Mouse (Mus musculus): ENCODE measurements around the gene Jmy. TPM values are rescaled to one million over a fixed set of nuclear protein-coding genes. Genes with fewer than 3 reads are reported as not detected.
A peak's percentile ranks its signal among the peaks of the same experiment; 100 is the strongest.

Jmy gene
- total and polyA plus RNA-seq, 2 experiments from 2014 or later = 7.8 to 22.0 TPM

- ATAC-seq (ENCODE audit: low FRiP score) (no peak), DNase-seq (ENCODE audit: low spot score) (no peak)
- H3K27me3 ChIP-seq (ENCODE audit: insufficient read depth, low read length) = no peaks in the 10 kb centered on the region
- H3K4me2 ChIP-seq (ENCODE audit: low read depth, low read length, poor library complexity, severe bottlenecking) = no peak overlapping the region
- no peak overlapping the region for H3K9ac ChIP-seq (replicated peaks; ENCODE audit: low read length, poor library complexity, severe bottlenecking)
- no peaks in the 10 kb centered on the region for H3K4me1 ChIP-seq (ENCODE audit: insufficient read depth, low read length)
- H3K36me3 ChIP-seq (ENCODE audit: insufficient read depth, low read length) = no peaks in the 10 kb centered on the region
- no peaks in the 10 kb centered on the region for H3K9me3 ChIP-seq (ENCODE audit: low read length)
- no peak for TF ChIP-seq CTCF (IDR thresholded peaks at IDR 0.05)
- no peak overlapping the region for H3K4me3 ChIP-seq (ENCODE audit: low read depth, low read length)
- no peak overlapping the region for H3K27ac ChIP-seq (ENCODE audit: low read depth, low read length)
- 99% methylated on average over 3 of the region's 3 CpGs for WGBS
These were observed 21.3 kb downstream of the Jmy start for GRCm38 (mm10) chr13:93478344-93478743.

DNA sequence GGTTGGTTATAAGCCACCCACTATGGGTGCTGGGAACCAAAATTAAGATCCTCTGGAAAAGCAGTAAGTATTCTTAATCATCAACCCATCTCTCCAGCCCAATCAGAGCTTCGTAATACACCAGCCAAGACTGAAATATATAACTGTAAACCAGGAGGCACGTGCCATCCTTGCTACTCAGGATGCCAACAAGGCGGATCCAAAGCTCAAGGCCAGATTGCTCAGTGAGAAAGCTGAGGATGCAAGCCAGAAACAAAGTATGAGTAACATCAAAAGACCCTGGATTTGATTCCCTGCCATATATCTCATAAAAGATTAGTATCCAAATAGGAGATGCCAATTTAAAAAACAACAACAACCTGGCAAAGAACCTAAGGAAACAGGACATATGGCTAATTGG, 31.3 kb downstream of the Jmy start:
- Histone ChIP-seq H3K9me3 (ENCODE audit: low read length) (no peaks in the 10 kb centered on the region), H3K9ac (replicated peaks; ENCODE audit: low read length, poor library complexity, severe bottlenecking) (no peak overlapping the region), H3K4me2 (ENCODE audit: low read depth, low read length, poor library complexity, severe bottlenecking) (no peak overlapping the region), H3K4me3 (ENCODE audit: low read depth, low read length) (no peak overlapping the region), H3K36me3 (ENCODE audit: insufficient read depth, low read length) (peaks cover 5% of the 10 kb centered on the region; the same call in 1 of the 2 replicates), H3K4me1 (ENCODE audit: insufficient read depth, low read length) (no peaks in the 10 kb centered on the region), H3K27ac (ENCODE audit: low read depth, low read length) (no peak overlapping the region), H3K27me3 (ENCODE audit: insufficient read depth, low read length) (no peaks in the 10 kb centered on the region)
- WGBS = 92% methylated on average over 3 of the region's 3 CpGs
- ATAC-seq (ENCODE audit: low FRiP score) = no peak
- TF ChIP-seq CTCF (IDR thresholded peaks at IDR 0.05) = no peak
- DNase-seq (ENCODE audit: low spot score) = no peak

DNA sequence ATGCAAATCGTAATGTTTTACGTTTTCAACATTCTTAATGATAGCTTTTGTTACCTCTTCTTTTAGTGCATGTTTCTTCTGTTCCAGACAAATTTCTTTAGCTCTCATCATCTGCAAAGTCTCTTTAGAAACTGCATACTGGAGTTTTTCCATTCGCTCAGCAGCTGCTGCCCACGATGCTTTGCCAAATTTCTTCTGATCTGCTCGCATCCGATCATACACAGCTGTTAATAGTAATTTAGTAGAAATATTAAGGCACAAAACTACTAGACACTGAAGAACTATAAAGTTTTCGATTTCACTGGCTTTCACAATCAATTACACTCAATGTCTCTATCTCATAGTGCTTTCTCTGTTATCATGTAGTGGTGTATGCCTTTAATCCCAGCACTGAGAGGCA, 40.0 kb downstream of the Jmy start:
- no peak for TF ChIP-seq CTCF (IDR thresholded peaks at IDR 0.05)
- Histone ChIP-seq H3K4me2 (ENCODE audit: low read depth, low read length, poor library complexity, severe bottlenecking) (no peak overlapping the region), H3K27ac (ENCODE audit: low read depth, low read length) (no peak overlapping the region), H3K9ac (replicated peaks; ENCODE audit: low read length, poor library complexity, severe bottlenecking) (no peak overlapping the region), H3K9me3 (ENCODE audit: low read length) (no peaks in the 10 kb centered on the region), H3K4me3 (ENCODE audit: low read depth, low read length) (no peak overlapping the region), H3K4me1 (ENCODE audit: insufficient read depth, low read length) (no peaks in the 10 kb centered on the region), H3K36me3 (ENCODE audit: insufficient read depth, low read length) (peaks cover 4% of the 10 kb centered on the region; the same call in 1 of the 2 replicates), H3K27me3 (ENCODE audit: insufficient read depth, low read length) (no peaks in the 10 kb centered on the region)
- WGBS = 93% methylated on average over 7 of the region's 7 CpGs
- DNase-seq (ENCODE audit: low spot score) = peak; percentile 10
- ATAC-seq (ENCODE audit: low FRiP score) = no peak

DNA sequence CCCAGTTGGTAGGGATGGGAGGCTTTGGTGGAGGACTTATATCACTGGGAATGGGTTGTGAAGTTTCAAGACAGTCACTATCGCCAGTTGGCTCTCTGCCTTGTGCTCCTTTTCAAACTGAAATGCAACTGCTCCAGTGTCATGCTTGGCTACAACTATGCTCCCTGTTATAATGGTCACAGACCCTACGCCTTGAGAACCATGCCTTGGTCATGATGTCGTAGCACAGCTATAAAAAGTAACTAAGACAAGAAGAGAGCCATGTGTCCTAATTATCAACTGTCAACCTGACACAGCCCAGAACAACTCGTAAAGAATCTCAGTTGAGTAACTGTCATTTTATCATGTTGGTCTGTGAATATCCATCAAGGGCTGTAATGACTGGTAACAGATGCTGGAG, 41.0 kb downstream of the Jmy start:
- WGBS = 92% methylated on average over 4 of the region's 4 CpGs
- Histone ChIP-seq H3K27ac (ENCODE audit: low read depth, low read length) (no peak overlapping the region), H3K9me3 (ENCODE audit: low read length) (no peaks in the 10 kb centered on the region), H3K4me2 (ENCODE audit: low read depth, low read length, poor library complexity, severe bottlenecking) (no peak overlapping the region), H3K4me1 (ENCODE audit: insufficient read depth, low read length) (no peaks in the 10 kb centered on the region), H3K4me3 (ENCODE audit: low read depth, low read length) (no peak overlapping the region), H3K36me3 (ENCODE audit: insufficient read depth, low read length) (peaks cover 8% of the 10 kb centered on the region), H3K27me3 (ENCODE audit: insufficient read depth, low read length) (no peaks in the 10 kb centered on the region), H3K9ac (replicated peaks; ENCODE audit: low read length, poor library complexity, severe bottlenecking) (no peak overlapping the region)
- DNase-seq (ENCODE audit: low spot score) (no peak), ATAC-seq (ENCODE audit: low FRiP score) (no peak)
- TF ChIP-seq CTCF (IDR thresholded peaks at IDR 0.05) = no peak

DNA sequence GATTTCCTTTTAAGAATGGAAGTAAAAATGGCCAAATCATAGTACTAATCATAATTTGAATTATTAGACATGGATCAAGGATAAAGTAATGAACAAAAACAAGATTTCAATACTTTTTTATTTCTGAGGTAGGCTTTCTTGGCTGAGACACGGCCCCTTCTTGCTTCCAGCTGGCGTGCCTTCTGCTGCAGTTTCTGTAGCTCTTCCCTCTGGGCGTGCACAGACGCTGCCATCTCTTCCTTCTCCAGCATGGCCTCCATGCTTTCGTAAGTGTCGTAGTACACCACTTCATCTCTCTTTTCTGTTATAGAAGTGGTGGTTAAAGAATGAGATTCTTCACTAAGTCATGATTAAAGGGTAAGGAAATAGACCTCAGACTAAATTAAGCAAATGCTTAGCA, 46.3 kb downstream of the Jmy start:
- 95% methylated on average over 6 of the region's 6 CpGs for whole genome bisulfite sequencing

GRCm38 (mm10) chr13:93440167-93440566, 59.4 kb downstream of the Jmy start:
- H3K4me2 ChIP-seq (ENCODE audit: low read depth, low read length, poor library complexity, severe bottlenecking) = no peak overlapping the region
- no peaks in the 10 kb centered on the region for H3K9me3 ChIP-seq (ENCODE audit: low read length)
- no peak overlapping the region for H3K4me3 ChIP-seq (ENCODE audit: low read depth, low read length)
- no peak overlapping the region for H3K27ac ChIP-seq (ENCODE audit: low read depth, low read length)
- H3K4me1 ChIP-seq (ENCODE audit: insufficient read depth, low read length) = no peaks in the 10 kb centered on the region
- H3K9ac ChIP-seq (replicated peaks; ENCODE audit: low read length, poor library complexity, severe bottlenecking) = no peak overlapping the region
- WGBS = 100% methylated on average over 3 of the region's 3 CpGs
- H3K36me3 ChIP-seq (ENCODE audit: insufficient read depth, low read length) = peaks cover 21% of the 10 kb centered on the region; the same call in 1 of the 2 replicates
- no peak for TF ChIP-seq CTCF (IDR thresholded peaks at IDR 0.05)
- no peaks in the 10 kb centered on the region for H3K27me3 ChIP-seq (ENCODE audit: insufficient read depth, low read length)
- DNase-seq (ENCODE audit: low spot score) = no peak
- ATAC-seq (ENCODE audit: low FRiP score) = peak; percentile 44; the same call in 1 of the 2 replicates

More for the DNA sequence above, 46.3 kb downstream of the Jmy start:
- H3K9me3 ChIP-seq (ENCODE audit: low read length) = no peaks in the 10 kb centered on the region
- H3K27ac ChIP-seq (ENCODE audit: low read depth, low read length) = no peak overlapping the region
- H3K36me3 ChIP-seq (ENCODE audit: insufficient read depth, low read length) = peaks cover 18% of the 10 kb centered on the region
- H3K4me2 ChIP-seq (ENCODE audit: low read depth, low read length, poor library complexity, severe bottlenecking) = no peak overlapping the region
- H3K4me3 ChIP-seq (ENCODE audit: low read depth, low read length) = no peak overlapping the region
- H3K9ac ChIP-seq (replicated peaks; ENCODE audit: low read length, poor library complexity, severe bottlenecking) = no peak overlapping the region
- DNase-seq (ENCODE audit: low spot score) (peak; percentile 25), ATAC-seq (ENCODE audit: low FRiP score) (no peak)
- no peak for TF ChIP-seq CTCF (IDR thresholded peaks at IDR 0.05)
- no peaks in the 10 kb centered on the region for H3K27me3 ChIP-seq (ENCODE audit: insufficient read depth, low read length)
- H3K4me1 ChIP-seq (ENCODE audit: insufficient read depth, low read length) = no peaks in the 10 kb centered on the region

All from midbrain, postnatal 0 days (tissue).